Mouse (Mus musculus) lung, adult 2 months (tissue): ENCODE results near the gene Calcrl.

ENCODE experiments used
- CTCF ChIP-seq: fragments of 200-500 bp; IDR thresholded peaks from 2 replicates; pipeline ENCODE4 v1.5.1; 2011; ENCODE audit warnings: mild to moderate bottlenecking, low read length, control low read depth; ENCODE audit not compliant: insufficient read depth
- POLR2A ChIP-seq: fragments of 200-500 bp; IDR thresholded peaks from 2 replicates; pipeline ENCODE4 v1.6.1; 2011; ENCODE audit warnings: low read depth, mild to moderate bottlenecking, control low read depth, low read length, borderline replicate concordance; ENCODE audit errors: extremely low read depth

- TF ChIP-seq POLR2A: no peak
- no peak for TF ChIP-seq CTCF
Observed at GRCm38 (mm10) chr2:84362779-84363719, 62.2 kb downstream of the Calcrl start.
